Mouse (Mus musculus) adrenal gland (tissue): Measurements from ENCODE around the gene Fam216a.

ENCODE experiments used
- intact Hi-C: fragments of 180-260 bp; cut with DNase I; formaldehyde crosslinking; loops from one replicate; pipeline ENCODE4 v1.15.1; 2025

Gene Fam216a

GRCm38 (mm10) chr5:122392227-122393004 is 20.3 kb upstream of the Fam216a start:
- intact Hi-C loops, result loop anchor here (5.0 to 10.0 kb wide), 2 partner anchors 125 to 258 kb away; no protein-coding TSS in a partner anchor

DNA sequence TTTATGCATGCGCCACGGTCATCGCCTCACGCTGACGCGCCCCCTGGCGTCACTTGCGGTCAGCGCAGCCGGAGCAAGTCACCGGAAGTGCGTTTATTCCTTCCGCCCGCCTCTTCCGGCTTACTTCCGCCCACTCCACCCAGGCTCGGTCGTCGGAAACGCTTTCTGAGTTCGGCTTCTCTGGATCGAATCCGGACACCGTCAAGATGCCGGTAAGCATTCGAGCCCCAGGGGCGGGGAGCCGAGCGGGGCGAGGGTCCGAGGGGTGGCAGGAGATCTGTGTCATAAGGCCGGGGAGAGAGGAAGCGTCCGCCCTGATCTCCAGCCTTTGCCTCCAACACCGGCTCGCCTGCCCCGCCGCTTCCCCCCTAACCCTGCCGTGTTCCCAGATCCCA is 19.6 kb upstream of the Fam216a start, which contains the start of gene Arpc3:
TSS of gene Arpc3 (plus strand) at position 93 of the 395 bp plus-strand sequence.
- intact Hi-C loops, result loop anchor here (5.0 to 10.0 kb wide), 2 partner anchors 124 to 257 kb away; no protein-coding TSS in a partner anchor

DNA sequence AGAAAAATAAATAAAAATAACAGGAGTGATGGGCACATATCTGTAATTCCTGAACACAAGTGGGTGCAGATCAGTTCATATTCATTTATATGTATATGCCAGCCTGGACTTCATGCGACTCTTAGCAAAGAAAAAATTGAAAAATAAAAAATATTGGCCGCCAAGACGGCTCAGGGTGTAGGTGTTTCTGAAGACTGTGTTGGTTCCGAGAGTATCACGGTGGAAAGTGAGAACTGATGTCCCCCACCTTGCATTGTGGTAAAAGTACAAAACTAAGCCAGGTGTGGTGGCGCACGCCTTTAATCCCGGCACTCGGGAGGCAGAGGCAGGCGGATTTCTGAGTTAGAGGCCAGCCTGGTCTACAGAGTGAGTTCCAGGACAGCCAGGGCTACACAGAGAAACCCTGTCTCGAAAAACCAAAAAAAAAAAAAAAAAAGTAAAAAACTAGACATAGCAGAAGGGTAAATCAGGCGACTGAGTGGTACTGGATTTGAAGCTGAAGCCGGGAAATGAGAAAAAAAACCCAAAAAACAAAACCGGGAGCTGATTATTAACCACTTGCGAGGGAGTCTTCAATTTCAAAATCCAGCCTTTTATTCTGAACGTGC is 19.1 kb upstream of the Fam216a start:
- intact Hi-C loops, result loop anchor here (5.0 to 10.0 kb wide), 2 partner anchors 124 to 256 kb away; no protein-coding TSS in a partner anchor

GRCm38 (mm10) chr5:122390671-122391070 is 18.5 kb upstream of the Fam216a start:
- intact Hi-C loops, result loop anchor here (5.0 to 10.0 kb wide), 2 partner anchors 123 to 256 kb away; no protein-coding TSS in a partner anchor

DNA sequence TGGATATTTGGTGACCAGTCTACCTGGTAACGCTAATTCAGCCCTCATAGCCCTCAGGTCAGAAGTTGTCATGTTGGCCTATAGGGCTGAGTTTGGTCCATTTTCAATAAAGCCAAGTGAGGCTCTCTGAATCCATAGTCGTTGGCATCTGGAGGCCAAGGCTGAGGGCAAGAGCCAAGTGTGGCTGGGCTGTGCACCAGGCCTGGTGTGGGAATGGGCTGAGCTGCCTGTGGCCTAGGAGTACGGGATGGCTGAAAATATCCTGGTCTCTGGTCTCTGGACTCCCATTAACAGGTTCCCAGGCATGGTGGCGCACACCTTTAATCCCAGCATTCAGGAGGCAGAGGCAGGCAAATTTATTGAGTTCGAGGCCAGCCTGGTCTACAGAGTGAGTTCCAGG is 17.8 kb upstream of the Fam216a start:
- intact Hi-C loops, result loop anchor here (5.0 to 10.0 kb wide), 2 partner anchors 123 to 255 kb away; no protein-coding TSS in a partner anchor

DNA sequence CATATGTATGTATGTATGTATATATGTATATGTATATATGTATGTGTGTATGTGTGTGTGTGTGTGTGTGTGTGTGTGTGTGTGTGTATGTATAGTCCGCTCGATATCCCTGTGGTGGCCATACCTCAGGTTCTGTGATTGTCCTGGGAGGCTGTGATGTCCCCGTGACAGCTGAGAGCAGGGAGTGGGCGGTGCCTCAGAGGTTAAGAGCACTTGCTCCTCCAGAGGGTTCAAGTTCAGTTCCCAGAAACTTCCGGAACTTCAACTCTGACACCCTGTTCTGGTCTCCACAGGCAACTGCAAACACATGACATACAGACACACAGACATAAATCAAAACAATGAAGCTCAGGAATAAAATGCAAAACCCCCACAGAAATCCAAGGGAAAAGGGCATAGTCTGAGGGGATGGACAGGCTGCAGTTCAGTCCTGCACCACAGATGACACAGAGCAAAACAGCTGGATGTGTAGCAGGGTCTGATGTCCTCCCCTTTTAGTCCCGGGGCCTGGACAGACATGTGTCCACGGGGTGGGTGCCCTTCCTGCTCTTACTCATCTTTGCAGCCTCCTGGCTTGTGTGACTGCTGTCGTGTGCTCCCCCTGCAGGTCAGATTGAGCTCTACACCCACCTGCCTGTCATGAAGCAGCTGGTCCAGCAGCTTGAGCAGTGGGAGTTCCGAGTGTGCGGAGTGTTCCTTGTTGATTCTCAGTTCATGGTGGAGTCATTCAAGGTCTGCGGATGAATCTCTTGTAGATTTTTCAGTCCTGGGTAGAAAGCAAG is 7.4 kb upstream of the Fam216a start:
- intact Hi-C loops, result no loop called here

DNA sequence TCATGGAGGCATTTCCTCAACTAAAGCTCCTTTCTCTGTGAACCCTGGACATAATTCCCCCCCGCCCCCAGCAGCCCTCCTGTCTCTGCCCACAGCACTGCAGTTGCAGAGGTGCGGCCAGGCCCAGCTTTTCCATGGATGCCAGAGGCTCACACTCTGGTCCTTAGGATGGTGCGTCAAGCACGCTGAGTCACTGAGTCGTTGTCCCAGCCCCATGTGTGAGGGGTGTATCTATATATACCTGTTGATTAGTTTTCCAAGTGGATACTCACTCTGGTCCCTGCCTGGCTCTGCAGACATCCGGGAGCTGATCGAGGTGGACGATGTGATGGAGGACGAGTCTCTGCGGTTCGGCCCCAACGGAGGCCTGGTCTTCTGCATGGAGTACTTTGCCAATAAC is 6.0 kb upstream of the Fam216a start:
- intact Hi-C loops, result no loop called here

- intact Hi-C loops, result no loop called here
These were observed 5.1 kb upstream of the Fam216a start for GRCm38 (mm10) chr5:122377101-122377833.

GRCm38 (mm10) chr5:122372878-122373277 is 714 bp upstream of the Fam216a start:
- intact Hi-C loops, result no loop called here

DNA sequence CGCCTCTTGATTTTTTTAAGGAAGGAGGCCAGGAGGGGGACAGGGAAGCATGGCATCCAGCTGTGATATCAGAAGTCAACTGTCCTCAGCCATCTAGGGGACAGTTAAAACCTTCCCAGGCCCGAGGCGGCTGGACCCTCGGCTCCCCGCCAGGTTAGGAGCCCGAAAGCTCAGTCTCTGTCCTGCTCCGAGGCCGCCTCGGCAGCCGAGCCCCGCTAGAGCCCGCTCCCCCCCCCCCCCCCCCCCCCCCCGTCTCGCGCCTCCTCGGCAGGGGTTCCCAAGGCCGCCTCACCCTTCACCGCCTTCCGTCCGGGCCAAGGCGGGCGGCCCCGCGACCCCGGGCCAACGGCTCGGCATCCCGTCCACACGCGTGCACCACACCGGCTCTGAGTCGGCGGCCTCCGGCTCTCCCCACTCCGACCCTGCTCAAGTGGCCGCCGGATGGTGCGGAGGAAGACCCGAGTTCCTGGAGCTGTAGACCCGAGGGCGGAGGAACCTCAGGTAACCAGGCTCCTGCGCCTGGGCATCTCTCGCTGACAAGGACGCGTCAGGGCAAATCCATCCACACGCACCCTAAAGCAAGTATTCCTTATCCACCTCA is 473 bp downstream of the Fam216a start, which contains the start of gene Gpn3:
TSS of gene Gpn3 (plus strand) at position 286 of the 601 bp plus-strand sequence.
- intact Hi-C loops, result no loop called here

DNA sequence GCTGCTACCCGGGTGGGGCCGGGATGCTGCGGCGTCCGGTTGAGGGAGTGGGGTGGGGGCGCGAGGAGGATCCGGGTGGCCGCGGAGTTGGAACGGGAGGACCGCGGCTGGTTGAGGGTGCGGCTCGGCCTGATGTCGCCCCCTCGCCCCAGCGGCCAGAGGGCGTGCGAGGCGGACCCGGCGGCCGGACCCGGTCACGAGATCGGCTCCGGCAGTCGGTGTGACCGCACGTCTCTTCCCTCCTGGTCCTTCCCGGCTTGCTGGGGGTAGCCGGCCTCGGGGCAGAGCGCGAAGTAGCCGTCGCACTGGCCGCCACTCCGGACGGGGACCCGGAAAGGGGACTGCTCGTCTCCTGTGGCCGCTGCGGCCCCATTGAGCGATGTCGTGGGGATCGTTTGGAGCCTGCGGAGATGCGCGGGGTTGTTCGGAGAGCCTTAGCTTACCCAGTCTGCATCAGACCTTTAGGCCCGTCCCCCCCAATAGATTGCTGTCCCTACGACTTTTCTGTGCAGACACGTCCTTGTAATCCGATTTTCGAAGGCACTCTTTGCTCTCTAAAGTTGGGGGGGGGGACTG is 17.6 kb downstream of the Fam216a start:
- intact Hi-C loops, result no loop called here

DNA sequence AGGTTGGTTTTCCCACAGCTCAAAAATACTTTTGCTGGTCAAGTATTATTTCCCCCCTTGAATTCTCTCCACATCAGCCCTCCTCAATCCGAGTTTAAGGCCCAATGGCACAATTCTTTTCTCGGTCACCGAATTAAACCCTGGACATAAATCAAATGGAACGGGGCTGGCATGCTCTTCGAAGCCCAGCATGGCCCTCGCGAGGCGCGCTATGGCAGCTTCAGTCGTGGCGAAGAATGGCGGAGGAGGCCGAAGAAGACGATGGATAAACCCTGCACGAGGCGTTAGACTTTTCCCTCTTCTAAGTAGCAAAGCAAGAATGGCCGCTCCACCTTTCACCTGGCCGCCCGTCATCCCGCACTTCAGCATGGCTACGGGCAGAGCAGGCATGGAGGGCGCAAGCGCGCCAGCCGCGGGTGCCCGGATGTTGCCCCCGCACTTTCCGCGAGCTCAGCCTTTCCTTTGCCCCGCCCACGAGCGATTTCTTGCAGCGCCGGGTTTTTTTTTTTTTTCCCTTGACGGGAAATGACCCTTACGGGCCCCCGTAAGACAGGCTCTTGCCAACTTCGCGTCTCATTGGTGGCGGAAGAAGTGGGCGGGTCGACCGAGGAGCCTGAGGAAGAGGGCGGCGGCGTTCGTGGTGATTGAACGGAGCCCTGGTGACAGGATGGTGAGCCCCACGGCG is 18.2 kb downstream of the Fam216a start, which contains the start of the genes Rad9b and Vps29:
TSS of gene Rad9b (minus strand) at position 427 of the 685 bp plus-strand sequence.
TSS of gene Vps29 (plus strand) at position 563 of the 685 bp plus-strand sequence.
- intact Hi-C loops, result no loop called here

DNA sequence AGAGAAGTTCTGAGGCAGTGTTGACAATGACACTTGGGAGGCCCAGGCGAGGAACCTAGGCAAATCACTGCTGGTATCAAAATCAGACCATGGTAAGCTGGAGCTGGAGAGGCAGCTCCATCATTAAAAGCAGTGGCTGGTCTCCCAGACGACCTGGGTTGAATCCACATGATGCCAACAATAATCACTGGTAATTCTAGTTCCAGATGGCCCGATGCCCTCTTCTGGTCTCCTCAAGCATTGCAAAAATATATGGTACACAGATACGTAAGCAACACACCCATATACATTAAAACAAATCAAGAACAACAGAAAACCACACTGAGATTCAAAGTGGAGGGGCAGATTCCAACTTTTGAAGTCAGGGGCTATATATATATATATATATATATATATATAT is 26.4 kb downstream of the Fam216a start:
- intact Hi-C loops, result no loop called here

DNA sequence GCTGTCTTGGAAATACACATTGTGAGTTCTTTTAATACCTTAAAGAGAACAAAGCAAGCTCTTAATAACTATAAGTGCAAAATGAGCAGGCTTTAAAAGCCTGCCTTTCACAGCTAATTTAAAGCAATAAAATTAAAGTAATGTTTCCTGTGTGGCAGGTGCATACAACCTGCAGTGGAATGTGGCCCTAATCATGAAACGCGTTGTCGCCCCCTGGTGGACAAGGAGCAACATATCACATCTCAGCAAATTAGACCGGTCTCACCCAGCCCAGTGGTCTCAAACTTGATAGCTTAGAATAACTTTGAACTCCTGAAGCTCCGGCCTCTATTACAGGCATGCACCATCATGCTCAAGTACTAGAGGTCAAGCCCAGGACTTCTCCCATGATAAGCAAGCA is 27.9 kb downstream of the Fam216a start:
- intact Hi-C loops, result loop anchor here (5.0 kb wide), 1 partner anchor 227 kb away; no protein-coding TSS in a partner anchor

DNA sequence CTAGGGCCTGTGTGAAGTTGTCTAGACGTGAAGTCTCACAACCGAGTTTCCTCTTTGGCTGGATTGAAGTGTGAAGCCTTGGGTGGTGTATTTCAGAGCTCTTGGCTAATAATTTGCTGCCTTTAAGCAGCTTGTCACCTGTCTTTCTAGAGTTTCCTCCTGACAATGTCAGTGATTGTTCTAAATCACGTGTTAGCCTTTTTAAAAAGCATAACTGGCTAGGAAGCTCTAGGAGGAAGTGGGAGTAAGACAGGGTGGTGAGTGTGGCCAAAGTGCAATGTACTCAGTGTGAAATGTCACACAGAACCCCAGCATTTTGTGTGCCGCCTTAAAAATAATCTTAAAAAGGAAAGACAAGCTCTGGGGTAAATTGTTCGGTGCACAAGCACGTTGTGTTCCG is 28.4 kb downstream of the Fam216a start:
- intact Hi-C loops, result loop anchor here (2.0 to 5.0 kb wide), 2 partner anchors 75 to 226 kb away; no protein-coding TSS in a partner anchor

GRCm38 (mm10) chr5:122342874-122343273 is 29.3 kb downstream of the Fam216a start:
- intact Hi-C loops, result loop anchor here (2.0 to 5.0 kb wide), 2 partner anchors 74 to 226 kb away; no protein-coding TSS in a partner anchor

DNA sequence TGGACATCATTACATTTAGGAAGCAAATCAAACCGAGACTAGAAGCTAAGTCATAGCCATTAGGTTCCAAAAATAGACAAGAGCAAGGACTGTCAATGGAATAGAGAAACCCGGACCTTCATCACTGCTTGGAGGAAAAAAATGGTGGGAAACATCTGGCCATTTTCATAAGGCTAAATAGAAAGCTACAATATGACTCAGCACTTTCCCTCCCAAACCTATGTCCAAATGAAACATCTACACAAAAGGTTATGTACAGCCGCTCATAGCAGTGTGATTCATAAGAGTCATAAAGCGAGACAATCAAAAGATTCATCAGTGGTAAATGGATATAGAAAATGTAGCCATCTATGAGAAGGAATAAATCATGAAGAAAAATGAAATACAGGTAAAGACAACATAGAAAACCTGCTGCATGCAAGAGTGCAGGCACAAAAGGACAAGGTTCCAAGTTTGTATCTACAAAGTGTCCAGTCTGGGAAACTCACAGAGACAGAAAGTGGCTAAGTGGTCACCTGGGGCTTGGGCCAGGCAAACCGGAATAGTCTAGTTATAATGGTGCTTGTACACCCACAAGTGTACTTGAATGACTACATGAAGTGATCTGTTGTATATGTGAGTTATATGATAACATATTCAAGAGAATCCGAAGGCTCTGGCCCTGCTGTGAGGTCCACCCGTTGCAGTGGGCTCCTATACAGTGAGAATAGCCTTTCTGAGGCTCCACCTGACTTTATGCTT is 35.4 kb downstream of the Fam216a start:
- intact Hi-C loops, result no loop called here

DNA sequence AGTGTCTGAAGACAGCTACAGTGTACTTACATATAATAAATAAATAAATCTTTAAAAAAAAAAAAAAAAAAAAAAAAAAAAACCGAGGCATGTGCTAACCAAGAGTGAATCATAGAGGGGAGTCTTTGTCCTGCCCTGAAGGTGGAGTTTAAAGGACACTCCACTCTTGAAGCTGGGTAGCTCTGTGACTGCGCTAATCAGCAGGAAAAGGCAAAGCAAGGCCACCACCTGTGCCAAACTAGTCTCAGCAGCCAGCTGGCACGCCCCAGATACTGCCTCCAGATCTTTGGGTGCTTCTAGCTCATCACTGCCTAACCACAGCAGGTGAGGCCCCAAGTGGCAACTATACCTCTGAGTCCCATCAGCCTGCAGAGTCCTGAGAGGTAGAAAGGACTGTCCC is 37.5 kb downstream of the Fam216a start:
- intact Hi-C loops, result no loop called here
